Mouse (Mus musculus) G1E (cell line): ENCODE results near the gene Polr2m.

Source experiments
- CTCF ChIP-seq: IDR thresholded peaks from 2 replicates; pipeline ENCODE4 v1.5.1; 2012; ENCODE audit warnings: low read depth, low read length, inconsistent platforms, mixed read lengths
- GATA1 ChIP-seq: IDR thresholded peaks from 2 replicates; pipeline ENCODE4 v1.6.1; 2012; ENCODE audit warnings: borderline replicate concordance, low read length, inconsistent platforms, mixed read lengths

GRCm38 (mm10) chr9:71450626-71451025, 35.1 kb downstream of the Polr2m start:
- TF ChIP-seq CTCF (no peak), GATA1 (no peak)
